Mouse (Mus musculus) E14TG2a.4 (cell line): ENCODE results near the gene Olfr809.

Experiments used
- CTCF ChIP-seq: conservative IDR thresholded peaks from 2 replicates; pipeline ENCODE4 v1.5.1; 2014; ENCODE audit warnings: low read length
- POU5F1 ChIP-seq: IDR thresholded peaks from 2 replicates; pipeline ENCODE4 v1.6.1; 2014; ENCODE audit warnings: low read length, borderline replicate concordance

DNA sequence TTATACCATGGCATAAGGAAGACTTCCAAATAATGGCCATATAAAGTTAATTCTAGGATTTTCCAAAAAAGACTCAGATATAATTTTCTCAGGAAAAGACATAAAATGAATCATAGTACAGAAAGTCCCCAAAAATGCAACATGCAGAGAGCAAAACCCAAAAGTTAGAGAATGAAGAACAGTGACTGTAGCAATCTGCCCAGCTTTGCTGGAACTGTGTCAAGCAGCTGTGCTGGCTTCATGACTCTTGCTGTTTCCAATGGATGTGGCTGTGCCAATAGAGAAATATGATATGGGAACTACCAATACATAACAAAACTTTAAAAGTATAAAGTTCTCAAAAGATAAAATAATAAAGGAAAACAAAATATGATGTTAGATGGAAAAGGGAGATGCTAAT is 3.7 kb downstream of the Olfr809 start:
- TF ChIP-seq CTCF (no peak), POU5F1 (no peak)
